ENCODE assay signal across 14 mouse cellular contexts in the genomic region with DNA sequence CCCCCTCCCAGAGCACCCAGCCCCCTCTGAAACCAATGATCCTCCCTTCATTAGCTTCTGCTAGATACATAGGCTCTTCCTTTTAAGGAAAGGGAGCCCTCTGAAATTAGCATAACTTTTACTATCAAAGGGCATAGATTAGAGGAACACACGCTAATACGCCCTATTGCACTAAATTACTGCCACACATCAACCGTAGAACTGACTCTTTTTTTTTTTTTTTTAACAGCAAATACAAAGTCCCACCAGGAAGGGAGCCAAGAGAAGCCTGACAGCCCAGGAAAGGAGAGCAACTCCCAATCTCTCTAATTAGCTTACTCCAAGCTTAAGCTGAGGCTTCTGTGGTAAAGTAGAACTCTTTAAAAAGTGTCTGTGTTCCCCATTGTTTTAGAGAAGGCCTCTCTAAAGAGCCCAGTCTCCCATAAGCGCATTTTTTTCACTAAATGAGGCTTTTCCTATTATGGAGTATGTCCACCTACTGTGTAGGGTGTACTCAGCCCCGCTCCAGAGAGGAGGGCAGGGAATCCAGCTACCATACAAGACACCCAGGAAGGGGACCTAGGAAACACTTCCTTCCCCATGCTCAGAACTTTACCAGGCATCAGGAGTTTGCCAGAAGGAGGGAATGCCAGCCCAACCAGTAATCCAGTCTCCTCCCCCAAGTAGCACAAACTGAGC. TPM values are rescaled to one million over a fixed set of nuclear protein-coding genes. Genes with fewer than 3 reads are reported as not detected.
A peak's percentile ranks its signal among the peaks of the same experiment; 100 is the strongest.
DNase-seq lines count a peak whose midpoint lies in the region; ATAC-seq and TF ChIP-seq lines count a peak whose summit lies in the region.
"Had no signal": no experiment of that assay in that cellular context is flagged by ENCODE, and none has a peak within 500 bp of the region (broad histone marks: within the 10 kb centered on the region; RNA-seq: fewer than 3 reads in every experiment).

No protein-coding gene starts in this region.

- ATAC-seq in embryonic facial prominence, embryonic 13.5 days (ENCODE audit: insufficient number of reproducible peaks, insufficient read depth, low FRiP score, low TSS enrichment, low read depth), result no peak
- peak; percentile 66; the same call in 1 of the 2 replicates for ATAC-seq in forebrain, postnatal 0 days

- intact Hi-C loops in left cerebral cortex, postnatal 14 days (cut with DNase I), result no loop called here

- H3K4me2 ChIP-seq in embryonic facial prominence, embryonic 13.5 days, result no peak overlapping the region
- H3K4me2 ChIP-seq in forebrain, postnatal 0 days (ENCODE audit: low read depth), result no peak overlapping the region
- H3K4me2 ChIP-seq: limb, embryonic 12.5 days; lung, embryonic 14.5 days had no signal

- no peak overlapping the region for H3K9ac ChIP-seq in embryonic facial prominence, embryonic 13.5 days
- no peak overlapping the region for H3K9ac ChIP-seq in forebrain, postnatal 0 days
- H3K9ac ChIP-seq: limb, embryonic 12.5 days; lung, embryonic 14.5 days had no signal

- H3K36me3 ChIP-seq in embryonic facial prominence, embryonic 13.5 days, result no peaks in the 10 kb centered on the region
- H3K36me3 ChIP-seq in embryonic facial prominence, embryonic 10.5 days (replicated peaks), result no peaks in the 10 kb centered on the region
- H3K36me3 ChIP-seq in forebrain, postnatal 0 days (ENCODE audit: insufficient read depth), result no peaks in the 10 kb centered on the region
- H3K36me3 ChIP-seq: limb, embryonic 12.5 days had no signal

- no peak for TF ChIP-seq CTCF in forebrain, postnatal 0 days (IDR thresholded peaks at IDR 0.05; ENCODE audit: low read depth)

- no peak for DNase-seq in embryonic facial prominence, embryonic 10.5 days (ENCODE audit: low spot score)
- peak; percentile 31 to 39 for DNase-seq in kidney, postnatal 36 days
- DNase-seq in kidney, postnatal 25 days, result no peak
- peak; percentile 22 for DNase-seq in Muller cell, postnatal 12 days (ENCODE audit: inconsistent ontology term)
- DNase-seq in forebrain, postnatal 0 days, result peak; percentile 33
- no peak for DNase-seq in left cerebral cortex, postnatal 14 days (ENCODE audit: low spot score in 2 of 2)
- DNase-seq in frontal cortex, postnatal 10 days (ENCODE audit: low spot score in 2 of 2), result no peak
- DNase-seq: adrenal gland, postnatal 14 days; heart, postnatal 36 days; layer of hippocampus, adult 9-11 months; lung, embryonic 14.5 days; thymus, adult 18-20 months had no signal

- no peaks in the 10 kb centered on the region for H3K27me3 ChIP-seq in embryonic facial prominence, embryonic 13.5 days
- H3K27me3 ChIP-seq in embryonic facial prominence, embryonic 10.5 days (replicated peaks; ENCODE audit: low read depth, poor library complexity, severe bottlenecking), result no peaks in the 10 kb centered on the region
- H3K27me3 ChIP-seq in forebrain, postnatal 0 days (ENCODE audit: insufficient read depth, low read length), result no peaks in the 10 kb centered on the region
- H3K27me3 ChIP-seq: limb, embryonic 12.5 days had no signal

- WGBS in embryonic facial prominence, embryonic 13.5 days, result 45% methylated on average over 5 of the region's 5 CpGs
- WGBS in embryonic facial prominence, embryonic 10.5 days, result 59% methylated on average over 5 of the region's 5 CpGs
- WGBS in forebrain, postnatal 0 days, result 16% methylated on average over 5 of the region's 5 CpGs

- 0 out of 2 replicates have a peak overlapping the region, but pooled peaks have one; percentile 8 for H3K27ac ChIP-seq in embryonic facial prominence, embryonic 13.5 days
- H3K27ac ChIP-seq in embryonic facial prominence, embryonic 10.5 days (replicated peaks), result no peak overlapping the region
- H3K27ac ChIP-seq in forebrain, postnatal 0 days (ENCODE audit: low read depth, low read length), result no peak overlapping the region
- H3K27ac ChIP-seq: limb, embryonic 12.5 days had no signal

- H3K9me3 ChIP-seq in embryonic facial prominence, embryonic 13.5 days, result no peaks in the 10 kb centered on the region
- no peaks in the 10 kb centered on the region for H3K9me3 ChIP-seq in embryonic facial prominence, embryonic 10.5 days
- H3K9me3 ChIP-seq in forebrain, postnatal 0 days (ENCODE audit: low read length), result no peaks in the 10 kb centered on the region
- H3K9me3 ChIP-seq: limb, embryonic 12.5 days had no signal

- H3K4me1 ChIP-seq in embryonic facial prominence, embryonic 13.5 days, result peaks cover 27% of the 10 kb centered on the region
- H3K4me1 ChIP-seq in embryonic facial prominence, embryonic 10.5 days, result peaks cover 21% of the 10 kb centered on the region
- H3K4me1 ChIP-seq in forebrain, postnatal 0 days (ENCODE audit: insufficient read depth), result peaks cover 6% of the 10 kb centered on the region; the same call in 1 of the 2 replicates

- no peak overlapping the region for H3K4me3 ChIP-seq in embryonic facial prominence, embryonic 13.5 days
- no peak overlapping the region for H3K4me3 ChIP-seq in embryonic facial prominence, embryonic 10.5 days
- H3K4me3 ChIP-seq in forebrain, postnatal 0 days (ENCODE audit: low read depth, low read length), result no peak overlapping the region
- H3K4me3 ChIP-seq: limb, embryonic 12.5 days had no signal

RNA-seq across cellular contexts. Expression of a gene that starts 38.0 kb away (rescaled TPM):
- polyA plus RNA-seq in embryonic facial prominence, embryonic 13.5 days (2015; fragmentation: Nextera tagmentation; extraction: Ambion mirVana), result 47.5 and 50.0 TPM in 2 replicates
- polyA plus RNA-seq in embryonic facial prominence, embryonic 10.5 days (2016; fragmentation: Nextera tagmentation; extraction: Ambion mirVana), result 27.2 and 30.2 TPM in 2 replicates
- total RNA-seq in forebrain, postnatal 0 days (2014; rRNA removed), result 44.4 and 47.9 TPM in 2 replicates
- 25.1 and 30.2 TPM in 2 replicates for polyA plus RNA-seq in forebrain, postnatal 0 days (2015; fragmentation: Nextera tagmentation; extraction: Ambion mirVana)
- 10 to 100 TPM; 44.2 to 46.3 TPM for total RNA-seq in left cerebral cortex, postnatal 14 days (2021)

Comparison
In these comparisons a context has a peak if more than half of its experiments do, and no peak if none do; other contexts are left out.
1. DNase-seq: peak in kidney, postnatal 36 days (2 of 2), Muller cell, postnatal 12 days (single experiment) and forebrain, postnatal 0 days (single experiment); none in embryonic facial prominence, embryonic 10.5 days (single experiment), kidney, postnatal 25 days (0 of 2), left cerebral cortex, postnatal 14 days (0 of 2) and frontal cortex, postnatal 10 days (0 of 2).